Mouse (Mus musculus) adipocyte (in vitro differentiated cells): ENCODE data around the gene Mroh2a.

Experiments used
- DNase-seq: peaks from one replicate; pipeline ENCODE4 v3.0.0-alpha.2; 2016; ENCODE audit warnings: low spot score

The Mroh2a gene

DNA sequence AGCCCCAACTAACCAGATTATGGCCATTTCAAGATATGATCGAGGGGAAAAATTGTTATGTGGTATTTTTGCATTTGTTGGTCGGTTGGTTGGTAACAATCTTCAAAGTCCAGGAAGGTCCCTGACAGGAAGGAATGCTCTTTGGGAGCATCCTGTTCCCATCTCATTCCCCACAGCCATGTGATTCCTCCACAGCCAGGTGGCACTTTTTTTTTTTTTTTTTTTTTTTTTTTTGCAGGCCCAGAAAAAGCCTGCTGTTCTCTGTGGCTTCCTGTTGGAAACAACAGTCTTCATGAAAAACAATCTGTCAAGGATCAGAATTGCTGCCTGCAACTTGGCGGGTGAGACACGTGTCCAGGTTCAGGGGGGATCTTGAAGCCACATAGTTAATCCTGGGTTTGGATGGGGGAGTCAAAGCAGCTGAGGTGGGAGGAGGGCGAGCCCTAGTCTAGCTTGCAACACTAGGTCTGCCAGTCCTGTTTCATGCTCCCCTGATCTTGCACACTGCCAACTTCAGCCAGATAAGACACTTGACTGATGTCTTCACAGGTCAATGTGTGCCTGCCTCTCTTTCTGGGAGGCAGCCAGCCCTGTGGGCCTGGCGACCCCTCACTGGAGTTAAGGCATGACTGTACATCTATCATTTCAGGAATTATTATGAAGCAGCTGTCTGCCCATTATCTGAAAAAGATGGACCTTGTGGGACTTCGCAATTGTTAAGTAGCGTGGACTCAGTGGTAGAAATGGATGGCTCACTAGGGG is 32.3 kb downstream of the Mroh2a start:
- DNase-seq = no peak

DNA sequence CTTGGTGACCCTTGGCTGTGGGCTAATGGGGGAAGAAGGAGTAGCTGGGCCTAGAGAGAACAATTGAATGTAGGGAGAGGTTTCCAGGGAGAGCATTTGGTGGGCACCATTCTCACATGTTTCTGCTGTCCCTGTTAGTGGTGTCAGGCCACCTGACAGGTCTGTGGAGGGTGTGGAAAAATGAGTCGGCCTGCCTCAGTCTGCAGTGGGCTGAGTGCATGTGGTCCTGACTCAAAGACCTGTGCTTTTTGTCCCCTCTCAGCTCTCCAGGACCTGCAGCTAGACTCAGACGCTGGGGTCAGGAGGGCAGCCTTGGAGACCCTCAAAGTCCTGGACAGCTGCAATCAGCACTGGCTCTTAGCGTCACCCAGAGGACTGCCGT is 32.8 kb downstream of the Mroh2a start:
- no peak for DNase-seq

DNA sequence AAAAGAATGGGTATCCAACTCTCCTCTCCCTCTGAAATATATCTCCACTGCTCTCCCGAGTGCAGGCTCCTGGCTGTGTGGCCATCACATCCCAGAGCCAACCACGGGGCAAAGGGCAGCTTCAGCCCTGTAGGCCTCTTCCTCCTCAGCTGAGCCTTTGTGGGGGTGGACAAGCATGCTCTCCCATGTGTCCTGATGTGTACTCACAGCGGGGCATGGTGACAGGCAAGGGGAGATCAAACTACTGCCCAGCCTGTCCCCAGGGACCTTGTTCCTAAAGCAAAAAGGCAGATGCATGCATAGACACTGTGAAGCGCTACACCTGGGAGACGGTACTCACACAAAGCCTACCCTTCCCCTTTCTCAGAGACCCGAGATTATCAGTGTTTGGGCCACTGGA is 33.3 kb downstream of the Mroh2a start:
- DNase-seq = no peak

DNA sequence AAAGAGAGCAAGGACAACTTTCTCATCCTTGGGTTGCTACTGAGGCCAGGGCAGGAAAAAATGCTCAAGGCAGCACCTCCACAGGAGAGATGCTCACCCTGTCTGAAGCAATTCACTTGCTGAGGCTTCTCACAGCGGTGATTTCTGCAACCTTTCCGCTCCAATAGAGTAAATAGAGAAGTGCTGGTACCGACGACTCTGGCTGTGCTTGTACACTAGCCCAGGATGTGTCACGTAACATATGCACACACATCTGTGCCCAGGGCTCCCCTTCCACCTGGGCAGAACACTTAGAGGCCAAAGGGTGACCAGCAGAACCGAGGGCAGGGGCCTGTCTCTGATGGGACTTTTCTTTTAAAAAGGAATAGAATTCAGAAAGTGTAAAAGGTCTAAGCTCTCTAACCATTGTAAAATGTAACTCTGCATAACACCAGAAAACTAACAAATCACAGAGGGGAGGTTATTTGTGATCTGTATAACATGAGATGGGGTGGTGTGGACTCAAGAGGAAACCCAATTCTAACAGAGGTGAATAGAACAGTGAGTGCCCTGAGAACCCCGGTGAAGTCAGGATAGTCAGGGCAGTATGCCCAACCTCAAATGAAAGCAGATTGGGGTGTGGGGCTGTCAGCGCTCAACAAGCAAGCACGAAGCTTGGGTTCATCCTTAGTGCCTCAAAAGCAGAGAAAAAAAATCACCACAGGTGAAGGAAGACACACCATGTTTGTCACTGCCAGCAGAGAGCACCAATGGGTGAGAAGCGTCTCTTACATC is 34.0 kb downstream of the Mroh2a start:
- no peak for DNase-seq

GRCm38 (mm10) chr1:88261706-88262105 is 34.9 kb downstream of the Mroh2a start:
- DNase-seq = no peak

DNA sequence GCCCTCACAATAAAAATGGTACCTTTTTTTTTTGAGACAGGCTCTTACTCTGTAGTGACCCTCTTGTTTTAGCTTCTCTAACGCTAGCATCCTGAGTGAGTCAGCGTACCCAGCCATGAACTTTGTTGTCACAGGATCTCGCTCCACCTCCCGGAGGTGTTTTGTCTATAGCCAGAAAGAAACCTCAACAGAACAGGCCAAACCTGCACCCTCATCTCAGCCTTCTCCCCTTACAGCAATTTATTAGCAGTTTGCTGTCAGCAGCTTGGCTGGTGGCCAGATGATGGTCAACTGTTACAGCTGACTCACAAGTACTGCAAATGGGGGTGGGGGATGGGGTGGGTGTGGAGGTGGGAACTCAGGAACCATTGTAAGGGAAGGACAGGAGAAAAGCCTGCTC is 35.5 kb downstream of the Mroh2a start:
- DNase-seq = peak; percentile 83

DNA sequence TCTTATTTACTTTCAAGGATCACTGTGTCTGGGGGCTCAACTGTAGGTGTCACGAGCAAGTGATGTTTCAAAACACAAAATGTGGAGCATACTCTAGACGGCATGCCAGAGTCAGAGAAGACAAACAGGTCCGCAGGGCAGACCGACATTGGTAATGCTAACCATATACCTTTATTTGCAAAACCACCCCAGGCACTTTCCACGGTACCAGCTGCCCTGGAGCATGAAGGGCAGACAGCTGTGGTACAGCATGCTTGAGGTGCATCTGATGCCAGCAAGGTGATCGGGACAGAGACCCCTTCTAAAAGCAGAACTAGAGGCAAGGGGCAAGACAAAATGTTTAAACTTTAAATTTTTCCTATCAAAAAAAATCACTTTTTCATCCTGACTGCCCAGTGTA is 36.2 kb downstream of the Mroh2a start:
- DNase-seq = no peak

GRCm38 (mm10) chr1:88263778-88264177 is 37.0 kb downstream of the Mroh2a start:
- DNase-seq = no peak

- no peak for DNase-seq
Measured at GRCm38 (mm10) chr1:88264237-88264868, 37.6 kb downstream of the Mroh2a start.

- no peak for DNase-seq
Measured at GRCm38 (mm10) chr1:88264869-88265240, 38.1 kb downstream of the Mroh2a start.

DNA sequence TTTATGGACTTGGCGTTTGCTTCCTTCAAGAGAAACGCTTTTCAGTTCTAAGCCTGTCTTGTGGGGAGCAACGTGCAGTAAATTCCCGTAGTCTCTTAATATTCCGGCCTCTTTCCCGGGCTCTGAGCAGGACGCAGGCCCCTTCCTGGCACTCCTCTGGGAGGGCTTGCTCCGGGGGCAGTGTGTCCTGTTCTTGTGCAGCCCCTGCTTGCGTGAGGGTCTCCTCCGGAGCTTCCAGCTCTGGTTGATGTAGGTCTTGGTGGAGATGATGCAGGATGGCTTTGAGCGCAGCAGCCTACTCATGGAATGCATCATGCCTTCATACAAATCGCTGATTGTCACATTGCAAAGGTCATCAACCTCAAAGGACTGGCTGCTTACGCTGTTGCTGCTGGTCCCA is 39.3 kb downstream of the Mroh2a start:
- no peak for DNase-seq

GRCm38 (mm10) chr1:88267489-88267888 is 40.7 kb downstream of the Mroh2a start:
- no peak for DNase-seq

- no peak for DNase-seq
Measured at GRCm38 (mm10) chr1:88268070-88268469, 41.3 kb downstream of the Mroh2a start.

DNA sequence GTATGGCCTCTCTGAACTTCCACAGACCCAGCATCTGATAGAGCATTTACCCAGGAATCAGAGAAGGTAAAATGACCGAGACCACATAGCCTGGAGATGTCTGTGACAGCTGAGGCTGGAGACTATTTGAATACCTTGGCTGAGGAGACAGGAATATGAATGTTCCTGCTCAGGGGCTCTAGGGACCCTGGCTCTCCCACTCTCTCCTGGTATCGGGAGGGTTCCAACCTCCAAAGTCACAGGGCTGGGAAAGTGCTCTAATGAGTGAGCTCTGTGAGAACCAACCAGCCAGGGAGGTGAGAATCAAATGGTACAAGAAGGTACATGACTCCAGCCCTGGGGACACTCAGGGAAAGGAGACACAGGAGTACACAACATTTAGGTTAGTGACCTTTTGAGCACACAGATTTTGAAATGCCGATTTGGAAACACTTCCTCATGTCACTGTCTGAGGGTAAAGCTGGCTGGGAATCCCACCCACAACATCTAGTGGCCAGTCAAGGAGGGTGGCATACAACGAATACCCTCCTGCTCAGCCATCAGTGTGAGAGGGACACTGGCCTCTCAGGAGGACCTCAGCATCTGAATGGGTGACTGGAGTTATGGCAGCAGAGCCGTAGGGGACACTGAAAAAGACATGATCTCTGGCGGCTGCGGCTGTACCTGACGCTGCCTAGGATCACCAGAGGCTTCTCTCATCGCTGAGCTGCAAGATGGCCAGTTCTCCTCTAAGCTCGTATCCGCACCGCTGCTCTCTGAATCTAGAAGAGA is 42.9 kb downstream of the Mroh2a start:
- no peak for DNase-seq

- DNase-seq = no peak
Measured at GRCm38 (mm10) chr1:88272851-88273250, 46.1 kb downstream of the Mroh2a start.

- no peak for DNase-seq
Measured at GRCm38 (mm10) chr1:88273326-88273725, 46.5 kb downstream of the Mroh2a start.

DNA sequence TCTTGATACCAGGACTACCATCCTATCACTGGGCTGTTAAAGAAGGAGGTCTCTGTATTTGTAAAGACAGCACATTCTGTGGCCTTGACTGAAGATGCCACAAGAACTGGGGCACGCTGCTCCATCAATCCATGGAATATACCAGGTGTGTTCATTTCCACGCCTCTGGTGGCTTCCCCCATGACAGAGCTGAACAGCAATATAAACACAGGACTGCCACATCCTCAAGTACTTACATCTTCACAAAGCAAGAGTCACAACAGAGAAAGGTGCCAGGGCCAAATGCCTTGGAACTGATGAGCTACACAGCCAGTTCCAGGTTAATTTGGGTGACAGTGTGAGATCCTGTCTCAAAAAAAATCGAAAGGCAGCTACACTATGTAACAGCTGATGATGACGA is 47.0 kb downstream of the Mroh2a start:
- DNase-seq = no peak

- DNase-seq = no peak
Measured at GRCm38 (mm10) chr1:88274371-88275077, 47.7 kb downstream of the Mroh2a start.

GRCm38 (mm10) chr1:88275078-88275680 is 48.4 kb downstream of the Mroh2a start:
- no peak for DNase-seq

- no peak for DNase-seq
Measured at GRCm38 (mm10) chr1:88275698-88276523, 49.1 kb downstream of the Mroh2a start.
